Mouse (Mus musculus): Measurements from ENCODE around the gene Frmd4b. TPM values are rescaled to one million over a fixed set of nuclear protein-coding genes. Genes with fewer than 3 reads are reported as not detected.

Frmd4b gene
- total RNA-seq, 2 experiments from 2014 or later = 21.6 to 24.3 TPM

Other genes starting within 250 kb of the Frmd4b start
- gene Mitf, start 189.5 kb upstream of the Frmd4b start, total RNA-seq (2021) = 10 to 100 TPM; 54.0 to 58.1 TPM